Mouse (Mus musculus) bone marrow, adult 2 months (tissue): ENCODE data around the gene Ccdc33.

Experiments
- CTCF ChIP-seq: fragments of 200-500 bp; IDR thresholded peaks from 2 replicates; pipeline ENCODE4 v1.5.1; 2011; ENCODE audit warnings: low read length, control low read depth; ENCODE audit not compliant: control insufficient read depth, insufficient read depth
- POLR2A ChIP-seq: fragments of 200-500 bp; IDR thresholded peaks from 2 replicates; pipeline ENCODE4 v1.6.1; 2011; ENCODE audit warnings: low read depth, mild to moderate bottlenecking, control low read depth, low read length, borderline replicate concordance; ENCODE audit not compliant: control insufficient read depth

DNA sequence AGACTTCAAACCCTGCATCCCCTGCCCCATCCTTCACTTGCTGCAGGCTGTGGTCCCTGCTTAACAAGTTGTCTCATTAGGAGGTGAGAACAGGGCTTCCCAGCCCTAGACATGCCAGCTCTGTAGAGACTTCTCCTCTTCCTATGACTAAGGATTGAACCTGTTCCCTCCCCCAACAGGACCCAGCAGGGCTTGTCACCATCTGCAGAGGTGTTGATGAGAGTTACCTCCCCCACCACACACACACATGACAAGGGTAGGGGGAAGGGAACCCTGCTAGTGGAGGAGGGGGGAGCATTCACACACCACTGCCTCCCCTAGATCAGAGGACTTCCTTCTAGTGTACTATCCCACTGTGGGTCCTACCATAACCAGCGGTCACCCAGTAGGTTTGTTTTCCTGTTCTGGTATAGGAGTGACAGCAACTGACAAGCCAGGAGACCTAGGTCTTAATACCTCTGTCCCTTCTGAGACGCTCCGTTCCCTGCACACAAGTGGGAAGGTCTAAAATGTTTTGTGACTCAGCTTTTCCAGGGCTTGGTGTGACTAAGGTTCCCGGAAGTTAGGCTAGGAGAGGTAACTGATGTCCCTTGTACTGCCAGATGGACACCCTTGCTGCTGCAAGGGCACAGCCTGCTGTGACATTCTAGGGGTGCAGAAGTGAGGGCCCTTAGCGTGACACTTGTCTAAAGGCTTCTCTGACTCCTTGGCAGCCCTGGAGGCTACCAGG lies 18.6 kb downstream of the Ccdc33 start:
- TF ChIP-seq POLR2A (no peak), CTCF (no peak)
